In genomic region chr2:145903061-145903901, GRCm38 (mm10) we compare ENCODE assay signal across 8 mouse cellular contexts. TPM values are rescaled to one million over a fixed set of nuclear protein-coding genes. Genes with fewer than 3 reads are reported as not detected.
DNase-seq lines count a peak whose midpoint lies in the region; ATAC-seq and TF ChIP-seq lines count a peak whose summit lies in the region.

No protein-coding gene starts in this region.

- peak overlapping the region; percentile 99 for H3K4me3 ChIP-seq in hindbrain, embryonic 12.5 days

- peak overlapping the region; percentile 85 for H3K27ac ChIP-seq in hindbrain, embryonic 12.5 days

- 0 out of 2 replicates have a peak, but pooled peaks cover 8% of the 10 kb centered on the region for H3K36me3 ChIP-seq in hindbrain, embryonic 12.5 days

- no peak for DNase-seq in Patski (ENCODE audit: low read depth, low spot score)
- peak; percentile 96 to 97 for DNase-seq in cerebellum, postnatal 10 days
- peak; percentile 85 to 90 for DNase-seq in frontal cortex, postnatal 10 days (ENCODE audit: low spot score in 2 of 2)
- DNase-seq in layer of hippocampus, postnatal 14 days (ENCODE audit: low spot score in 2 of 2), result peak; percentile 88 to 94
- peak; percentile 94 for DNase-seq in lung, postnatal 10 days
- peak; percentile 88 for DNase-seq in ovary, postnatal 14 days (ENCODE audit: low spot score)
- peak; percentile 81 to 87 for DNase-seq in thymus, postnatal 10 days (ENCODE audit: low spot score in 2 of 2)

- no peaks in the 10 kb centered on the region for H3K9me3 ChIP-seq in hindbrain, embryonic 12.5 days (replicated peaks)

- H3K4me1 ChIP-seq in hindbrain, embryonic 12.5 days, result peaks cover 16% of the 10 kb centered on the region

- CTCF ChIA-PET in Patski (lab: Charles Lee), result interaction anchor here (1.5 to 1.8 kb wide), 2 partner anchors 11 to 28 kb away, joined by 4 to 5 read pairs; no protein-coding TSS in a partner anchor

- POLR2A ChIA-PET in Patski (lab: Charles Lee), result interaction anchor here (0.6 to 0.9 kb wide), 4 partner anchors 47 to 1174 kb away, joined by 3 to 7 read pairs (median 5); no protein-coding TSS in a partner anchor

- H3K4me2 ChIP-seq in hindbrain, embryonic 12.5 days (replicated peaks), result peak overlapping the region; percentile 63

- no peaks in the 10 kb centered on the region for H3K27me3 ChIP-seq in Patski
- no peaks in the 10 kb centered on the region for H3K27me3 ChIP-seq in hindbrain, embryonic 12.5 days

- 0% methylated on average over 67 of the region's 68 CpGs for WGBS in hindbrain, embryonic 12.5 days

- in situ Hi-C loops in Patski (cut with MboI; ENCODE audit: low pct_unique_long_range_greater_than_20kb), result loop anchor here (25.0 kb wide), 1 partner anchor 1316 kb away; the partner anchor contains the start of genes Dtd1 and Smim26

- H3K9ac ChIP-seq in hindbrain, embryonic 12.5 days, result peak overlapping the region; percentile 93

- peak; percentile 75 for TF ChIP-seq CTCF in Patski (IDR thresholded peaks at IDR 0.05)

- peak; percentile 81 for ATAC-seq in Patski
- peak; percentile 97 for ATAC-seq in hindbrain, embryonic 12.5 days (ENCODE audit: low FRiP score)

RNA-seq across cellular contexts. Expression of gene Naa20, which starts 1.4 kb away (rescaled TPM):
- polyA plus RNA-seq in Patski (2021), result 85.8 TPM
- polyA plus RNA-seq in hindbrain, embryonic 12.5 days (2016; fragmentation: Nextera tagmentation; extraction: Ambion mirVana), result 115 and 125 TPM in 2 replicates
- 10 to 100 TPM; 65.6 to 73.8 TPM for total RNA-seq in layer of hippocampus, postnatal 14 days (2021)

RNA-seq across cellular contexts. Expression of gene Cfap61, which starts 31.3 kb away (rescaled TPM):
- polyA plus RNA-seq in Patski (2021), result 0.64 TPM
- polyA plus RNA-seq in hindbrain, embryonic 12.5 days (2016; fragmentation: Nextera tagmentation; extraction: Ambion mirVana), result 3.0 and 3.6 TPM in 2 replicates
- total RNA-seq in layer of hippocampus, postnatal 14 days (2021), result 1 to 10 TPM; 2.5 to 4.7 TPM

RNA-seq across cellular contexts. Expression of gene Crnkl1, which starts 31.5 kb away (rescaled TPM):
- 26.1 TPM for polyA plus RNA-seq in Patski (2021)
- 39.0 and 41.5 TPM in 2 replicates for polyA plus RNA-seq in hindbrain, embryonic 12.5 days (2016; fragmentation: Nextera tagmentation; extraction: Ambion mirVana)
- 10 to 100 TPM; 18.3 to 19.9 TPM for total RNA-seq in layer of hippocampus, postnatal 14 days (2021)
